Mouse (Mus musculus) layer of hippocampus, adult 9-11 months (tissue): Measurements from ENCODE around the gene Kctd17.

Source experiments
- DNase-seq: peaks from one replicate; pipeline ENCODE4 v3.0.0; 2022

Gene Kctd17

GRCm38 (mm10) chr15:78449694-78450418 lies 21.5 kb downstream of the Kctd17 start:
- DNase-seq: no peak

- no peak for DNase-seq
Observed at GRCm38 (mm10) chr15:78450419-78450768, 22.0 kb downstream of the Kctd17 start.

GRCm38 (mm10) chr15:78451201-78451600 lies 22.8 kb downstream of the Kctd17 start:
- no peak for DNase-seq

GRCm38 (mm10) chr15:78452929-78453328 lies 24.6 kb downstream of the Kctd17 start:
- no peak for DNase-seq

- no peak for DNase-seq
Observed at GRCm38 (mm10) chr15:78455168-78455567, 26.8 kb downstream of the Kctd17 start.

- DNase-seq: no peak
Observed at GRCm38 (mm10) chr15:78456051-78456450, 27.7 kb downstream of the Kctd17 start.

- DNase-seq: no peak
Observed at GRCm38 (mm10) chr15:78457193-78457592, 28.8 kb downstream of the Kctd17 start.

GRCm38 (mm10) chr15:78462981-78463380 lies 34.6 kb downstream of the Kctd17 start:
- DNase-seq: no peak

GRCm38 (mm10) chr15:78466809-78467208 lies 38.4 kb downstream of the Kctd17 start:
- DNase-seq: no peak

GRCm38 (mm10) chr15:78467570-78467969 lies 39.2 kb downstream of the Kctd17 start:
- no peak for DNase-seq

- DNase-seq: no peak
Observed at GRCm38 (mm10) chr15:78468379-78468937, 40.1 kb downstream of the Kctd17 start, which contains the start of gene Tmprss6. Gene Tmprss6, minus strand, starts transcription at chr15:78468634.

- DNase-seq: no peak
Observed at GRCm38 (mm10) chr15:78470495-78471276, 42.3 kb downstream of the Kctd17 start.

GRCm38 (mm10) chr15:78471902-78472301 lies 43.5 kb downstream of the Kctd17 start:
- DNase-seq: no peak

- no peak for DNase-seq
Observed at GRCm38 (mm10) chr15:78473442-78473841, 45.1 kb downstream of the Kctd17 start.

- DNase-seq: no peak
Observed at GRCm38 (mm10) chr15:78475604-78476031, 47.3 kb downstream of the Kctd17 start.

- DNase-seq: no peak
Observed at GRCm38 (mm10) chr15:78476878-78477277, 48.5 kb downstream of the Kctd17 start.

GRCm38 (mm10) chr15:78478073-78478472 lies 49.7 kb downstream of the Kctd17 start:
- no peak for DNase-seq

- DNase-seq: no peak
Observed at GRCm38 (mm10) chr15:78479470-78479869, 51.1 kb downstream of the Kctd17 start.

- no peak for DNase-seq
Observed at GRCm38 (mm10) chr15:78480111-78480510, 51.7 kb downstream of the Kctd17 start.

- DNase-seq: no peak
Observed at GRCm38 (mm10) chr15:78480991-78481390, 52.6 kb downstream of the Kctd17 start.

- DNase-seq: no peak
Observed at GRCm38 (mm10) chr15:78481448-78482000, 53.2 kb downstream of the Kctd17 start.

- no peak for DNase-seq
Observed at GRCm38 (mm10) chr15:78482518-78482917, 54.2 kb downstream of the Kctd17 start.

- peak; percentile 9 for DNase-seq
Observed at GRCm38 (mm10) chr15:78483311-78483710, 54.9 kb downstream of the Kctd17 start.

- no peak for DNase-seq
Observed at GRCm38 (mm10) chr15:78486564-78486963, 58.2 kb downstream of the Kctd17 start.
